Mouse (Mus musculus): ENCODE results near the gene Mdk. TPM values are rescaled to one million over a fixed set of nuclear protein-coding genes. Genes with fewer than 3 reads are reported as not detected.

Mdk gene
- polyA plus RNA-seq, 1 experiment from 2014 or later: 1,694 TPM

DNA sequence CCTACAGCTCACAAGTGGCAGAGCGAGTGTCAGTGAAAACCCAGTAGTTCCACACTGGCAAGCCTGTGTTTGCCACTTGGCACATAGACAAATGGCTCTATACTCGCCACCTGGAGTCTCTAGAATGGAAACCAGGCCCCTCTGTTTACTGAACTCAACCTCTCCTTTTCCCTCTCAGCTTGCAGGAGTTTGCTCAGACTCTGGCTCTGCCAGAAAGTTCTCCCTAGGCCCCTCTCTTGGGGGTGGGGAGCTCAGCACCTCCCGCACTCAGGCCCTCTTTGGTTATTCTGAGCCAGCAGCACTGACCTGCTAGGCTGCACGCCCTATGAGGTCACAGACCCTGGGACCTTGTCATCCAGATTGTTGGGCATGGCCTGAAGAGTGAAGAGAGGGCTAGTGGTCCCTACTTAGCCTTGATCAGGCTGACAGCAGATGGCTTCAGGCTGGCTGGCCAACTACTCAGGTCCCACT, 23.1 kb upstream of the Mdk start:
- peak; percentile 73 for DNase-seq (ENCODE audit: low spot score)
- Histone ChIP-seq H3K4me3 (no peak overlapping the region), H3K27me3 (ENCODE audit: insufficient read depth, poor library complexity, severe bottlenecking) (no peaks in the 10 kb centered on the region), H3K36me3 (peaks cover 4% of the 10 kb centered on the region; the same call in 1 of the 2 replicates), H3K27ac (peak overlapping the region; percentile 69), H3K4me1 (peaks cover 82% of the 10 kb centered on the region), H3K9me3 (no peaks in the 10 kb centered on the region)
- 81% methylated on average over 4 of the region's 4 CpGs for WGBS

DNA sequence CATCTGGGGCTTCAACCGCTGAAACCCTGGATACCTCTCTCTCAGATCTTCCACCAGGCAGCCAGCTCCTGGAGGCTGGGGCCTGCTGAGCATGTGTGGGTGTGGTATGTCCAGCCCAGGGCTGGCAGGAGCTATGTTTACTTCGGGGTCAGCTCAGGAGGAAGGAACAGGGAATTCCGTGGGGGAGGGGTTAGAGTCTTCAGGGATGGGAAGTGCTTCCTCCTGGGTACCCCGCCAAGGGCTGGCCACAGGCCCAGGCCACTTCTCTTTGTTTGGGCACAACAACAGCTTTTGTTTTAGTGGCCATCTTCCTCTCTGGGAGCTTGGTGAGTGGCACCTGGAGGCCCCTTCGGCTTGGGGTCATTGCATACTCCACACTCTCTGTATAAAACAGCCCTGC, 21.7 kb upstream of the Mdk start:
- H3K36me3 ChIP-seq: no peaks in the 10 kb centered on the region
- peak; percentile 82 for DNase-seq (ENCODE audit: low spot score)
- H3K4me3 ChIP-seq: peak overlapping the region; percentile 20; the same call in 1 of the 2 replicates
- 11% methylated on average over 5 of the region's 5 CpGs for WGBS
- H3K27ac ChIP-seq: peak overlapping the region; percentile 62
- H3K9me3 ChIP-seq: no peaks in the 10 kb centered on the region
- peaks cover 82% of the 10 kb centered on the region for H3K4me1 ChIP-seq
- H3K27me3 ChIP-seq (ENCODE audit: insufficient read depth, poor library complexity, severe bottlenecking): no peaks in the 10 kb centered on the region

DNA sequence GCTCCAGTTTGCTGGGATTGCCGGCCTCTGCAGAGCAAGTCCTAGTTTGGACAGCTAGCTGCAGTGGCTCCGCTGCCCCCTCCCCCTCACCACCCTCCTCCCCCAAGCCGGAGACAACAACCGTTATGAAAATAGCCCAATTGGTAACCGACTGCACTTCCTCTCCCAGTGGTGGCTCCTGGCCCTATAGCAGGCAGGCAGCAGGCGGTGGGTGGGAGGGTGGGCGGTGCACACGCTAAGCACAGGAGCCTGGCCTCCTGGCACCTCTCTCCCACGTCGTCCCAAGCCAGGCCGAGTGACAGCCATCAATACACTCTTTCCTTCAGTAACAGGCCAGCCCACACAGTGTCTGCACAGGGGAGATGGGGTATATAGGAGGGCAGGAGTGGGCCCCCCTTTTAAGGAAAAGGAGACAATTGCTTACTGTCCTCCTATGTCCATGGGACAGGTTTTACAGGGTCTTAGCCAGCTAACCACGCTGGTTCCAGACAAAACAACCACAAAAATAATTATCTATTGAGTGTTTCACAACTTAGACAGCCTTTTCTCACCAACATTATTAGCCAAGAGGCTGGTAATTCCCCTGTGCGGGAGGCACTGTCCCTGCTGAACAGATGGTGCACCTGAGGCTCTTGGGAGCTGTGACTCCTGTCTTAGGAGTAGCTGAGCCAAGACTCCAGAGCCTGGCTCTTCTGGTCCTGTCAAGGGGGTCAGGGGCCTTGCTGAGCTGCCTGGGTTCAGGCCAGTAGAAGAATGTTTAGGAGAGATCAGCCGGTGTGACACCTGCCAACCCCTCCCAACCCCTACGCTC, 18.4 kb upstream of the Mdk start:
- Histone ChIP-seq H3K27me3 (ENCODE audit: insufficient read depth, poor library complexity, severe bottlenecking) (no peaks in the 10 kb centered on the region), H3K9me3 (no peaks in the 10 kb centered on the region), H3K36me3 (peaks cover 3% of the 10 kb centered on the region; the same call in 1 of the 2 replicates), H3K4me1 (peaks cover 85% of the 10 kb centered on the region), H3K4me3 (peak overlapping the region; percentile 60), H3K27ac (peak overlapping the region; percentile 96)
- WGBS: 14% methylated on average over 15 of the region's 15 CpGs
- peak; percentile 95 for DNase-seq (ENCODE audit: low spot score)

DNA sequence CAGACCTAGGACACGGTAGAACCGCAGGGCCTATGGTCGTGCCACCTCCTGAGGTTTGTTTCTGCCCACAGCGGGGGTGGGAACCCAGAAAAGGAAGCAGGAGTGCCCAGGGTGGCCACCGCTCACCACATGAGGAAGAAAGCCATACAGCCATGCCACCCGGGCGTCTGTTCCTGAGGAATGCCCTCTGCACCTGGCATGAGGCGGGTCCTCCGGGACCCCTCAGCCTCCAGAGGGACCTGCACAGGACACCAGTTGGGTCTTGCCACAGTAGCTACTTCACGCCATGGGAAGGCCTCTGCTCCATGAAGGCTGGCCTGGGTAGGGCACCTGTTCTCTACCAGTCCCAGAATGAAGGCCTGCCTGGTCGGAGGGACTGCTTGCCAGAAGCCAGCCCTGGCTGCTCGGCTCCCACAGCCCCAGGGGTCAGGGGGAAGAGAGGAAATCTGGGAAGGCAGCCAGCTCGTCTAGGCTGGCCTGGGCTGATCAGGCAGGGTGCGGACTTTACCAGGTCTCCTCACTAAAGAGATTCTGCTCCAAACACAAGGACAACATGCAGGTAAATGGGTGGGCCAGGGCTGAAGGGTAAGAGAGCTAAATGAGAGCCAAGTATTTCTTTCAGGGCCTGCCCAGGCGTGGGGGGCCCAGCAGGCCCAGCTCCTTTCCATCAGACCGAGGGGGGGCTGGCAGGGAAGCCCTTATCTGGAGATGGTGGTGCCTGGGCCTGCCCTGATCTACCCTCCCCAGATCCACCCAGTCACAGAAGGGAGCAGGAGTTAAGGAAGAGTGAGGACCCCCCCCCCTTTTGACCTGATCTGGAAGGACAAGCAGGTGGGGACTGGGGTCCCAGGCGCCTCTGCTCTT, 17.5 kb upstream of the Mdk start:
- Histone ChIP-seq H3K4me3 (peak overlapping the region; percentile 60), H3K27me3 (ENCODE audit: insufficient read depth, poor library complexity, severe bottlenecking) (no peaks in the 10 kb centered on the region), H3K27ac (peak overlapping the region; percentile 96), H3K9me3 (no peaks in the 10 kb centered on the region), H3K36me3 (peaks cover 11% of the 10 kb centered on the region; the same call in 1 of the 2 replicates), H3K4me1 (peaks cover 85% of the 10 kb centered on the region)
- 54% methylated on average over 17 of the region's 17 CpGs for WGBS
- DNase-seq (ENCODE audit: low spot score): no peak

DNA sequence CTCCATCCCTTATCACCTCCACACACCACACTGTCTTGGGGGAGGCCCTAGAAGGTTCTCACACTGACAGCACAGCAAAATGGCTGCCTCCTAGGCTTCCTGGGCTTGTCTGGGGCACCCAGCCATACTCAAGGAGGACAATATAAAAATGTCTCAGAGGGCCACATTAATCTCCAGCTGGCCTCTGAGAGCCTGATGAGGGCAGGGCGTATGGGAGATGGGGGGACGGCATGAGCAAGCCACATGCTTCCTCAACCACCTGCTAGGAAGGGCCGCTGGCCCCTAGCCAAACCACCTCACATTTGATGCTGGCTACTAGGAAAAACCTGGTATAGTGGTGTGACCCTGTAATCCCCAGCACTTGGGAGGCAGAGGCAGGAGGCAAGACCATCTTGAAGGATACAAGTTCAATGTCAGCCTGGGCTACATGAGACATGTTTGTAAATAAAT, 16.7 kb upstream of the Mdk start:
- 60% methylated on average over 3 of the region's 3 CpGs for WGBS
- no peak for DNase-seq (ENCODE audit: low spot score)
- Histone ChIP-seq H3K27me3 (ENCODE audit: insufficient read depth, poor library complexity, severe bottlenecking) (no peaks in the 10 kb centered on the region), H3K9me3 (no peaks in the 10 kb centered on the region), H3K36me3 (peaks cover 15% of the 10 kb centered on the region; the same call in 1 of the 2 replicates), H3K4me1 (peaks cover 84% of the 10 kb centered on the region), H3K4me3 (peak overlapping the region; percentile 60), H3K27ac (peak overlapping the region; percentile 96)

DNA sequence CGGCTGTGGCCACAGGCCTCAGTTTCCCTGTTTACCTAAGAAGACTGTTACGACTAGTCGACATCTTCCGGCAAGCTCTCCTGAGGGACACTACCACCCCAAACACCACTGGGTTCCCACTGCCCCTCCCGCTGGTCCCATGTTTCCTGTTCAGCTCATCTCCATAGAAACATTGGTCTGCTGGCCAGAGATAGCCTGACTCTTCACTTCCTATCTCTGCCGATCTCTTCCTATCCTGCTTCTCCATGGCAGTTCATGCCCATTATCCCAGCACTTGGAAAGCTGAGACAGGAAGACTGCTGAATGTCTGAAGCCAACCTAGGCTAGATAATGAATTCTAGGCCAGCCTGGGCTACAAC, 16.0 kb upstream of the Mdk start:
- Histone ChIP-seq H3K9me3 (no peaks in the 10 kb centered on the region), H3K36me3 (peaks cover 22% of the 10 kb centered on the region; the same call in 1 of the 2 replicates), H3K4me1 (peaks cover 84% of the 10 kb centered on the region), H3K27me3 (ENCODE audit: insufficient read depth, poor library complexity, severe bottlenecking) (no peaks in the 10 kb centered on the region), H3K4me3 (peak overlapping the region; percentile 60), H3K27ac (peak overlapping the region; percentile 96)
- no peak for DNase-seq (ENCODE audit: low spot score)
- WGBS: 66% methylated on average over 6 of the region's 6 CpGs

DNA sequence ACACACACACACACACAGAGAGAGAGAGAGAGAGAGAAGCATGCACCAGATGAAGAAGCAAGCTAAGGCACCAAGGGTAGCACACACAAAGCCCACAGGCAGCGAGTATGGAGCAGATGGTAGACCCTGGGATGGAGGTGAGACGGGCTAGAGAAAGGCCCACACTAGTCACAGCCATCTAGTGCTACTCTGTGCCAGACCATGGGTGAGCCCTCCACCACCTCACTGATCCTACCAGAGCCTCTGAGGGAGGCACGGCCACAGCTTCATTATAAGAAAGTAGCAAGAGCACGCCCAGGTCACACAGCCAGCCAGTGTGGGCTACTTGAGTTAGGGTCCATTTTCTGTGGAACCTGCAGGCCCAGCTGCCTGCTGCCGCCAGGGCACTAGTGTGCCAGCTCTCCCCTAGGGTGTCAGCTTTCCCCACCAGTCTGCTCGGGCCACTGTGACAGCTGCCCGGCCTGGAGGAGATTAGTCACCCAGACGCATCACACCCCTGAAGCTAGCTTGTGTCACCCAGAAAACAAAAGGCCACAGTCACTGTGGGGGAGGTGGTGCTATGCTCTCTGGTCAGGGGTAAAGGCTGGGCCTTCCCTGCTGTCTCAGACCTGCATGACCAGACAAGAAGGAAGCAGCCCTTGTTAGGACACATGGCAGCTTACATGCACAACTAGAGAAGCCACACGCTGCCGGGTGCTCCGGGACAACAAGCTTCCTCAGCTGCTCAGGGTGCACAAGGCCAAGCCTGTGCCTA, 15.5 kb upstream of the Mdk start:
- Histone ChIP-seq H3K4me1 (peaks cover 88% of the 10 kb centered on the region), H3K27ac (peak overlapping the region; percentile 96), H3K4me3 (peak overlapping the region; percentile 60)

DNA sequence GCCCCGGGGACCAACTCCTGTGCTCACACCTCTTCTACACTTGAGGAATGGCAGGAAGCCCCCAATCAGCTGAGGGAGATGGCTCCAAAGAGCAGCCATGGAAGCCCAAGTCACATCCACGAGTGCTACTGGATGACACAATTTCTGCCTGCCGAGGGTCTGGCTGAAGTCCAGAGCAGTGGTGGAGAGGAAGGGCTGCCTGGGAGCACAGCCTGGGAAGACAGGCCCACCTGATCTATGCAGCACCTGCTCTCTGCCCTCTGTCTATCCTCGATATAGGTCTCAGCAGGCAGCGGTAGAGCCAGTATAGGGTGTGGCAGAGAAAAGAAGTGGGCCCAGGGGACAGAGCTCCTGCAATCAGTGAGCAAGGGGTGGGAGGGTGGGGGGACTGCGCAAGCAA, 14.7 kb upstream of the Mdk start:
- peaks cover 93% of the 10 kb centered on the region for H3K4me1 ChIP-seq
- 47% methylated on average over 6 of the region's 6 CpGs for WGBS

More for the DNA sequence above, 15.5 kb upstream of the Mdk start:
- peak; percentile 89 for DNase-seq (ENCODE audit: low spot score)
- Histone ChIP-seq H3K36me3 (peaks cover 26% of the 10 kb centered on the region; the same call in 1 of the 2 replicates), H3K9me3 (no peaks in the 10 kb centered on the region), H3K27me3 (ENCODE audit: insufficient read depth, poor library complexity, severe bottlenecking) (no peaks in the 10 kb centered on the region)
- WGBS: 42% methylated on average over 11 of the region's 11 CpGs

DNA sequence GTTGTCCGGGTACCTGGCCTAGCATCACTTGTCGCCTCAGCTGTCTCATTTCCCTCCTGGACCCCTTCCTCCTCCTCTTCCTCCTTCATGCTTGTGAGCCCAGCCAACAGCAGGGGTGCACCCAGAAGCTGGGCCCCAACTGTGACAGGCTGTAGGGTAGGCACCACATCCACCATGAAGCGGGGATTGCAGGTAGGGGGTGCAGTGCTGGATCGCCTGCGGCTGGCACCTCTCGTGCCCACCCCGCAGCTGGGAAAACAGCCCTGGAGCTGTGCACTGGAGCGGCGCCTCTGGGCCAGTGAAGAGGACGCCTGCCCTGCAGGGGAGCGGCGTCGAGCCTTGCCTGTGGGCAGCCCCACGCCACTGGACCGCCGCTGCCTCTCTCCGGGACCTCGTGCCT, 13.4 kb upstream of the Mdk start, which contains the start of gene Gm9821:
TSS of gene Gm9821 (plus strand) at position 221 of the 400 bp plus-strand sequence.
- Histone ChIP-seq H3K4me1 (peaks cover 86% of the 10 kb centered on the region), H3K27ac (peak within 1 kb of the TSS; percentile 96), H3K9me3 (no peaks in the 10 kb centered on the region), H3K36me3 (peaks cover 44% of the 10 kb centered on the region), H3K4me3 (0 out of 2 replicates have a peak within 1 kb of the TSS, but pooled peaks have one; percentile 0), H3K27me3 (ENCODE audit: insufficient read depth, poor library complexity, severe bottlenecking) (no peaks in the 10 kb centered on the region)
- WGBS: 89% methylated on average over 18 of the region's 18 CpGs
- no peak for DNase-seq (ENCODE audit: low spot score)

More for the DNA sequence above, 14.7 kb upstream of the Mdk start:
- H3K27me3 ChIP-seq (ENCODE audit: insufficient read depth, poor library complexity, severe bottlenecking): no peaks in the 10 kb centered on the region
- peak overlapping the region; percentile 96 for H3K27ac ChIP-seq
- no peaks in the 10 kb centered on the region for H3K9me3 ChIP-seq
- peaks cover 33% of the 10 kb centered on the region for H3K36me3 ChIP-seq
- no peak overlapping the region for H3K4me3 ChIP-seq
- no peak for DNase-seq (ENCODE audit: low spot score)

DNA sequence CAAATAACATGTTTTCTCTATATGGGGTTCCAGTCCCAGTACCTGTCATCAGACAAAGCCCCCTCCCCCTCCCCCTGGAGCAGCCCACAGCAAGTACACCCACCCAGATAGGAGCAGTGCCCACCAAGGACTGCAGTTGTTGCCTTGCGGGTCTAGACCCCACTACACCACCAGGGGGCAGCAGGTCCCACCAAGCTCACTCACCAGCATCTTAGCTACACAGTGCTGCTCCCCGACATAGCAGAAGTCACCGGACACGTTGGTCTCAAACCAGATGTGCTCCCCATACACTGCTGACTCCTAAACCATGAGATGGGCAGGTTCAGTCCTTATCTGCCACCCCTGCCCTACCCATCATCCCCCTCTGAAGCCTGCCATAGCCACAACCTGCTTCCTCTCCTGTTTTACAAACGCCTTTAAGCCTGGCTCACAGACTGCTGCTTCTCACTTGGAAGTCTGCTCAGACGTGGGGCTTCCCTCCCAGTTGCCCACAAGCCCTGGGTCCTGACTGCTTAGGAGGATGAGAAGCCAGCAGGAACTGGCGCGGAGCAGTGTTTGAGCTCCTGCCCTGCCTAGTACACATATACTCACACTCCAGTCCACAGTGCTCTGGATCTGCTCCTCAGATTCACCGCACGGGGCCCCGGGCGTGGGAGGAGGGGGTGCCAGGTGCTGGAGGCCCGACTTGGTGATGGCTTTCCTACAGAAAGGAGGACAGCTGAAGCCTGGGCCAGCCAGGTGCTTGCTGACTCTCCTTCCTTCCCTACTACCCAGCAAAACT, 12.3 kb upstream of the Mdk start:
- Histone ChIP-seq H3K4me3 (0 out of 2 replicates have a peak overlapping the region, but pooled peaks have one; percentile 0), H3K4me1 (peaks cover 76% of the 10 kb centered on the region), H3K27ac (peak overlapping the region; percentile 69), H3K27me3 (ENCODE audit: insufficient read depth, poor library complexity, severe bottlenecking) (no peaks in the 10 kb centered on the region), H3K9me3 (no peaks in the 10 kb centered on the region), H3K36me3 (peaks cover 56% of the 10 kb centered on the region)
- 39% methylated on average over 13 of the region's 13 CpGs for WGBS
- no peak for DNase-seq (ENCODE audit: low spot score)

DNA sequence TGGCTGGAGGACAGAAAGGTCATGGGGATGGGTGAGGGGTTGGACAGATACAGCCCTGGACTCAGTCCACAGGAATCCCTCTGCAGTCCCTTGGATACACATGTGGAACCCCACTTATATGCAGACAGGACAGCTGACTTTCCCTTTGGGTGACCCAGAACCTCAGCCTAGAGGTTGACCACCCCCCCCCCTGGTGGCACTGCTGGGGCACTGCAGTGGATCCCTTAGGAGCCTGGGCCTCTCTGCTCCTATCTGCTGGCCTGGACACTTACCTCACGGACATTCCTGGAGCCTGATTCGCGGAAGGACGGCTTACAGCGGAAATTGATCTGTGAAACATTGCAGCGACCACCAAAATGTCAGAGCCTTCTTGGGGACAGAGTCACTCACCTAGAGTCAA, 10.3 kb upstream of the Mdk start:
- peaks cover 60% of the 10 kb centered on the region for H3K4me1 ChIP-seq
- H3K9me3 ChIP-seq: no peaks in the 10 kb centered on the region
- no peaks in the 10 kb centered on the region for H3K27me3 ChIP-seq (ENCODE audit: insufficient read depth, poor library complexity, severe bottlenecking)
- 46% methylated on average over 6 of the region's 6 CpGs for WGBS
- H3K4me3 ChIP-seq: no peak overlapping the region
- peaks cover 76% of the 10 kb centered on the region for H3K36me3 ChIP-seq
- H3K27ac ChIP-seq: 0 out of 2 replicates have a peak overlapping the region, but pooled peaks have one; percentile 19
- DNase-seq (ENCODE audit: low spot score): no peak

Data from heart, embryonic 10.5 days (tissue).